Mouse (Mus musculus) thymus, postnatal 36 days (tissue): Measurements from ENCODE around the gene Foxk1.
A peak's percentile ranks its signal among the peaks of the same experiment; 100 is the strongest.

ENCODE experiments used
- DNase-seq, 2 experiments: peaks; one replicate each; pipeline ENCODE4 v3.0.0; 2022; ENCODE audit warnings: mixed read lengths in 2 of 2

The Foxk1 gene

GRCm38 (mm10) chr5:142420920-142421319, 19.6 kb downstream of the Foxk1 start:
- no peak for DNase-seq

GRCm38 (mm10) chr5:142421886-142422285, 20.6 kb downstream of the Foxk1 start:
- DNase-seq = no peak

- no peak for DNase-seq
These were observed 21.8 kb downstream of the Foxk1 start for GRCm38 (mm10) chr5:142423141-142423540.

DNA sequence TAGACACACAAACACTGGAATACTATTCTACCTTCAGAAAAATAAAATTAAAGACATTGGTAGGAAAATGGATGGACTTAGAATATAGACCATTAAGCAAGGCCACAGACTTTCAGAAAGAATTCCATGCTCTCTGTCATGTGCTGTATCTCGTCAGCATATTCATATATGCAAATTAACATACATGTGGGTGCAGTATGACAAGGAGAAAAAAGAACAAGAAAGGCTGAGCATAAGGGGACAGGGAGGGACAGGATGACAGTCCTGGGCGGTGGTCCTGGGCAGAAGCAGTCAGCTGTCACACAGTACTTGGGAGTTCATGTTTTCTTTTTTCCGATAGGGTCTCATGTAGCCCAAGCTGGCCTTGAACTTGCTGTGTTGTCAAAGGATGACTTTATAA, 22.4 kb downstream of the Foxk1 start:
- no peak for DNase-seq

GRCm38 (mm10) chr5:142424627-142425349, 23.5 kb downstream of the Foxk1 start:
- no peak for DNase-seq

DNA sequence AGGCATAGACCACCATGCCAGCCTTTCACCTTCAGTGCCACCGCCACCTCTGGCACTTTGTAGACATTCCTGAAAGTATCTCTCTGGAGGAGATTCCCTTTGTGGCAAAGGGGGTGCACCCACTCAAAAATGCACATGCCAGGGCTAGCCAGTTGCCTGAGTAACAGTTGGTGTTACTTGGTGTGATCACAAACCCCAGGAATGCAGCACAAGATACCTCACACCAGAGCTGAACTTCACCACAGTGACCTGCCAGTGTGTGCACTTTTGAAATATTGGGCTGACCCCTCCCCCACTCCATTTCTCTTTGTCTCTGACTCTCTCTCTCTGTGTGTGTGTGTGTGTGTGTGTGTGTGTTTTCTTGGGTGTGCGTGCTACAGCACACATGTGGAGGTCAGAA, 25.2 kb downstream of the Foxk1 start:
- no peak for DNase-seq

DNA sequence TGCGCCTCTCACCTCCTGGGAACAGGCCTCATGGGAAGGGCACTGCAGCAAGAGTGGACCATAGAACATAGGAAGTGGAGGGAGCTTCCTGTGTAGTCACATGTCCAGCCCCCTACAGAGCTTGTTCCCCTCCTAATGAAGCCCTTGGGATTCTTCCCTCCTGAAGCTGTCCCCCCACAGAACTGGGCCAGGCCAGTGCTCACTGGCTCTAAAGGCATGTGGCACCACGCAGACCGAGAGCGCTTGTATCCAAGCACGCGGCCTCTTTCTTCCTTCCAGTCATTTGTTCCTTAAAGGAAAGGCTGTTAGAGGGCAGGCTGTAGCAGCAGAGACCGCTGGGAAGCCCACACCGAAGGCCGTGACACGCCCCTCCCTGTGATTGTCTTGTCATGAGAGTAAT, 26.6 kb downstream of the Foxk1 start:
- DNase-seq = no peak

DNA sequence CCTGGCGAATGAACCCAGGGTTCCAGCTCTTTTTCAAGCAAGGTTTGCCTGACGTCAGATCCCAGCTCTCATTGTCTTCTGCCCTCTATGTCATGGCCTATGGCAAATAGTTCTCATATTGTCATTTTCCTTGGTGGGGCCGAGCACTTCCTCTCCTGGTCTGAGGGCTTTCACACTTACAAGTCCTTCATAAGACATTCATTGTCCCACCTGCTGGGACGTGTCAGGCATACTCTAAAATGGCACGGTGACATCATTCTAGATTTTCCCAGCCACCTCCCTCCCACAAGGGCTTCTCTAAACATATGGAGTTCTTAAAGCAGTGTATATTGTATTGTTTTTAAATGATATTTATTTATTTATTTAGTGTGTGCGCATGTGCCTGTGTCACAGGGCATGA, 27.4 kb downstream of the Foxk1 start:
- no peak for DNase-seq

- no peak for DNase-seq
These were observed 29.7 kb downstream of the Foxk1 start for GRCm38 (mm10) chr5:142431029-142431428.

DNA sequence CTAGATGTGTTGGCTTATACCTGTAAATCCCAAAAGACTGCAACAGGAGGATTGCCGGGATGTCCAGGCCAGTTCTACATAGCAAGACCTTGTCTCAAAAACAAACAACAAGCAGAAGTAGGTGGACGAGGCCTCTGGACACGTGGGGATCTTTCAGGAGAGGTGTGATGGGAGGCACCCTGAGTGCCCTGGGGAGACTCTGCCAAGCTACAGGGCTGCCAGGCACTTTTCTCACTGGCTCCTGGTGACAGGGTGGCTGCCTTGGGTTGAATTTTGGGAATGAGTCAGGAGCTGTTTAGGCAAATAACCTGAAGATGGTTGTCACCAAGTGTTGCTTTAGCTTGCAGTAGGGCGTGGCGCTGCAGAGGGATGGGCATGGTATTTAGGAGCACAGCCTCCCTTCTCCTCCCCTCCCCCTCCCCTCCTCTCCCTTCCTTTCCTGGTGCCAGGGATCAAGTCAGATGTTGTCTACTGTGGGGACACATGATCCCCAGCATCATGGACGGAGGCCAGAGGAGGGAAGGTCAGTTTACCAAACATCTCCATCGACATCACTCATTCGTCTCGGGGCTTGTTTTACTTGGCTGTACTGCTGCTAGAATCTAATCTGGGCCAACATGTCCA, 30.6 kb downstream of the Foxk1 start:
- DNase-seq = no peak

DNA sequence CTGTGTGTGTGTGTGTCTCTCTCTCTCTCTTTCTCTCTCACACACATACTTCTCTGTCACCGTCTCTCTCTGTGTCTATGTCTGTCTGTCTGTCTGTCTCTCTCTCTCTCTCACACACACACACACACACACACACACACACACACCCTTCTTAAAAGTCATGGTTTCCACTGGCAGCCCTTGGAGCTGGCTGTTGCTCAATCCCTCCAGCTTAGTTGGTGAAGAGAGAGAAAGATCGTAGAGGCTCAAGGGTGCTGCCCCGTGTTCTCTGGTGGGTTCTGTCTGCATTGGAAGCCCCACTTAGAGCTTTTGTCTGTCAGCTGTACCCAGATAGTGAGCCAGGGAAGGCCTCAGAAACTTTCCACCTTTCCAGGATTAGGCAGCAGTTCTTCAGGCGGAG, 31.4 kb downstream of the Foxk1 start:
- DNase-seq = no peak

- no peak for DNase-seq
These were observed 32.8 kb downstream of the Foxk1 start for GRCm38 (mm10) chr5:142434052-142434451.

DNA sequence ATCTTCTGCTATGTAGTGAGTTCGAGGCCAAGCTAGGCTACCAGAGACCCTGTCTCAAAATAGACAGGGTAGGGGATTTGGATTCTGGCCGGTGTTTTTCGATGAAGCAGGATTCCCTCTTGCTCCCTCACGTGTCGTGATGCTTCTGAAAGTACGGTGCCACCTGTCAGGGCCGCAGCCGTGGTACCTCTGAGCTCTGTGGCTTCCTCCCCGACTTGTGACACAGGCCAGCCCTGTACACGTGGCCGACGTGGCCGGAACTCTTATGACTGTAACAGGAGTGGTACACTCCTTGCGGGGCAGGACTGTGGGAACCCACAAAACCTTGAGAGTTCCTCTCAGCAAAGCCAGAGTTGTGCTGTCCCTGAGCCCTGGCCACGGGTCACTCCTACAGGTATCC, 34.4 kb downstream of the Foxk1 start:
- DNase-seq = peak; percentile 33 to 56

DNA sequence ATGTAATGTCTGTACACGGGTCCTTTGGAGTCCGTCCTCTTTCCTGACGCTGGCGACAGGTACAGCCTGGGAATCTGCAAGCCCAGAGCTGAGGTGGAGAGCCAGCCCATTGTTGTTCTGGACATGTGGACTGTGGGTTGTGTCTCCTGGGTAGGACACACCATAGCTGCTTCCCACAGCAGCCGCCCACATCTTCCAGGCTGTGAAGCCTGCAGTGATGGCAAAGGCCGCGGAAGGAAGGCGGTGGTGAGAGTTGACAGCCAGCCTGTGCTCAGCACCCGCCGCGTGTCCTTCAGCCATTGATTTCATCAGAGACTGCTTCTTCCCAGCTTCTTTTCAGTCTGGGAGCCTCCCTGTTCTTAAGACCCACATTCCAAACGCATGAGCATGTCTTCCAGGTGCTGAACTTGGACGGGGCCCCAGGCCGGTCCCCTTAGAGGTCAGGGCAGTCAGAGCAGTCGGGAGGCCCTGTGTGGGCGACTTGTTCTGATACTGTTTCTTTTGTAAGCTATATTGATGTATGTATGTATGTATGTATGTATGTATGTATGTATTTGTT, 37.2 kb downstream of the Foxk1 start:
- DNase-seq = no peak

GRCm38 (mm10) chr5:142439911-142440432, 38.7 kb downstream of the Foxk1 start:
- peak; percentile 53 to 62 for DNase-seq

GRCm38 (mm10) chr5:142440451-142441147, 39.3 kb downstream of the Foxk1 start:
- peak; percentile 86 to 92 for DNase-seq

GRCm38 (mm10) chr5:142441332-142442044, 40.2 kb downstream of the Foxk1 start:
- DNase-seq = peak; percentile 45 to 59

DNA sequence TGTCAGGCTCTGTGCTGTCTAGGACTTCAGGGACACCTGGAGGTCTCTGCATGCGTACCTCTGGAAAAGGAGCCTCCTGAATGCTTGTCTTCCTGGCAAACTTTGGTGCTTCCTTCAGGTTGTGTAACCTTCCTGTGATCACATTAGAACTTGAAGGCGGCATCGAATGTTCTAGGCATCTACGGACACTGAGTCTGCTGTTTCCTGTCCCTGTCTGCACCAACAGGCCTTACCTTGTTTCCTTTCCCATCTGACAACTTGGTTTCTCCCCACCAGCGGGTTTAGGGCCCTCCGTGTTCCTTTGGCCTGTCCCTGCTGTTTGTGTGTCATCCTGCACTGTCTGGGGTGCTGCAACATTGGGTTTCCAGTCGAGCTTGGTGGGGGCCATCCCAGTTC, 40.7 kb downstream of the Foxk1 start:
- no peak for DNase-seq

DNA sequence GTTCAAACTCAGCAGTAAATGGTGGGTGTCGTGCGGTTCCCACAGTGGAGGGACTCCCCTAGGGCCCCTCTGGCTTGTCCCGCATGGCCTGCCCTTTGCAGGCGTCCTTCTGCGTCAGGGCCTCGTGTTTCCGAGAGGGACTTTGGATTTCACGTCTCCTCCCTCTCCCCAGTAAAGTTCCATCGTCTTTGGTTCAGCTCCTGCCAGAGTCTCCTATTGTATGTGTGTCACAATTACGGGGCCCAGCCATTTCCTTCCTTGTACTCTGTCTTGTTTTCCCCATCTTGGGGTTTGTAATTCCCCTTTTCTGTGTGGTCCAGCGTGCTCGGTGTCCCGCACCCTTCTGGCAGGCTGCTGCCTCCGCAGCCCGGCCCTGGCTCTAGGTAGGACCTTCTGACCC, 42.2 kb downstream of the Foxk1 start:
- DNase-seq = no peak

- no peak for DNase-seq
These were observed 42.7 kb downstream of the Foxk1 start for GRCm38 (mm10) chr5:142443994-142444393.

- no peak for DNase-seq
These were observed 43.7 kb downstream of the Foxk1 start for GRCm38 (mm10) chr5:142444791-142445531.

GRCm38 (mm10) chr5:142445709-142446108, 44.4 kb downstream of the Foxk1 start:
- no peak for DNase-seq
